Mouse (Mus musculus): ENCODE results near the gene Irf6. TPM values are rescaled to one million over a fixed set of nuclear protein-coding genes. Genes with fewer than 3 reads are reported as not detected.

Irf6 gene
- total and polyA plus RNA-seq, 3 experiments: 0.15 to 0.19 TPM; not detected in 1

DNA sequence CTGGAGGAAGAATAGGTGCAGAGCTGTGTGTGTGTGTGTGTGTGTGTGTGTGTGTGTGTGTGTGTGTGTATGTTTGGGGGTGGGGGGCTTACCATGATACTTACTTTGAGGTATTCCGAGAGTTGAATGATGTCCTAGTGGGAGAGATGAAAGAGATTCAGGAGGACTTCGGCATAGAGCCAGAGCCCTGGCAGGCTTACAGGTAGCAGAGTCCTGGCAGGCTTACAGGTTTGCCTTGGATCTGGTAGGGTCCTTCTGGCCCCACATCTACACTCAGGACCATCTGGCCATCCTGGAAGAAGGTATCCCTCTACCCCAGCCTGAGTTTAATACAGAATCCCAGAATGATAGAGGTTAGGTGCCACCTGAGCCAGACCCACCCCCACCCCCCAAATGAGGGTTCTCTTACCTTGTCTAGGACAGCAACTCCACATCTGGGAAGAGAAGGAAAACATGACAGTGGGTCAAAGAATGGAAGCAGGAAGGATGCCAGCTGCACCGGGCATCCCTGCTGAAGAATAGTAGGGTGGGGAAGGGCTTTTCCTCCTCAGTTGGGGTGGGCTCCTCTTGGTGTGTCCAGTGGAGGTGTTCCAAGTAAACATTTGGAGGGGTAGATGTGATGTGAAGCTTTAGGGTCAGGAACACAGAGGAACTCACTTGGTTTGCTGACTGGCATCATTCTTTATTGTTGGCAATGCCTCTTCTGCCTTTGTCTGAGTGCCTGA lies 41.7 kb downstream of the Irf6 start:
- no peaks in the 10 kb centered on the region for H3K9me3 ChIP-seq (replicated peaks; ENCODE audit: insufficient read depth, low read length)
- H3K27me3 ChIP-seq (ENCODE audit: control insufficient read depth in 1 of 2, insufficient read depth in 2 of 2, low read length in 2 of 2): no peaks in the 10 kb centered on the region
- H3K79me2 ChIP-seq (ENCODE audit: control insufficient read depth, insufficient read depth, low read length, poor library complexity): no peaks in the 10 kb centered on the region
- TF ChIP-seq ETS1 (IDR thresholded peaks at IDR 0.05; ENCODE audit: low read depth, low read length) (no peak), HCFC1 (IDR thresholded peaks at IDR 0.05; ENCODE audit: low read depth, low read length) (no peak), TAL1 (IDR thresholded peaks at IDR 0.05; ENCODE audit: low read length) (no peak)
- no peak overlapping the region for H3K4me3 ChIP-seq (ENCODE audit: control insufficient read depth in 1 of 2, insufficient read depth in 1 of 2, low read depth in 2 of 2, low read length in 2 of 2)
- H3K36me3 ChIP-seq (ENCODE audit: control insufficient read depth in 1 of 2, insufficient read depth in 2 of 2, low read length in 2 of 2): peaks cover 0 to 8% of the 10 kb centered on the region in 2 experiments; a peak in 1 of 4 replicates
- H3K9ac ChIP-seq (ENCODE audit: control insufficient read depth, low read depth, low read length, poor library complexity, severe bottlenecking): no peak overlapping the region
- H3K4me1 ChIP-seq (ENCODE audit: control insufficient read depth in 1 of 2, insufficient read depth in 2 of 2, low read length in 2 of 2): peaks cover 0 to 11% of the 10 kb centered on the region in 2 experiments; a peak in 3 of 4 replicates
- no peak for DNase-seq (ENCODE audit: low read depth, low spot score)
- no peak overlapping the region for H3K27ac ChIP-seq (ENCODE audit: control insufficient read depth, low read depth, low read length)

DNA sequence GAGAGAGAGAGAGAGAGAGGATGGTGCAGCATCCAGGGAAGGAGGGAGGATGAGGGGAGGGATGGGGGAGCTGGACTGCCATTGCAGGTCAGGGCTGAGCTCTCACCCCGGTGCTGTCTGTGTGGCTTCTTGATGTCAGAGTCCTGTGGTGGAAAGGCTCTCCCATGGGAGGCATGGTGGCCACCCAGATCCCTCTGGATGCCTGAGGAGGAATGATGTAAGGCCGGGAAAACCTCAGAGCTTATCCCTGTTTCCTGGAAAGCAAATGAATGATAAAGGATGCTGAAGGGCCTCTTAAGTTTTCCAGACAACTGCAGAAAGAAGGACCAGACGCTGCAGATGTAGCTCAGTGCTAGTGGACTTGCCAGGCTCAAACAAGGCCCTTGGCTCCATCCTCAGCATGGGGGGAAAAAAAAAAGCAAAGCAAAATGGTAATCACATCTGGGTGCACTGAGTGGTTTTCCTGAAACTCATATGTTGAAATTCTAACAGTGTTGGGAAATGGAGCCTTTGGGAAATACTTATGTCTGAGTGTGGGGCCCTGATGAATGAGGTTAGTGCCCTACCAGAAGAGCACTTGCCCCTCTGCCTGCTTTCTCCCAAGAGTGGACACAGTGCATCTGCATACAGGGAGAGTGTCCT lies 42.4 kb downstream of the Irf6 start:
- no peak for TF ChIP-seq USF1 (IDR thresholded peaks at IDR 0.05; ENCODE audit: low read depth, low read length)
- TF ChIP-seq NELFE (IDR thresholded peaks at IDR 0.05; ENCODE audit: low read depth, low read length): no peak
- TF ChIP-seq ZC3H11A (IDR thresholded peaks at IDR 0.05; ENCODE audit: low read depth, low read length): no peak
- TF ChIP-seq POLR2AphosphoS5 (IDR thresholded peaks at IDR 0.05; ENCODE audit: borderline replicate concordance, low read depth, low read length): no peak
- no peak for TF ChIP-seq CHD2 (IDR thresholded peaks at IDR 0.05; ENCODE audit: low read length)
- TF ChIP-seq GABPA (IDR thresholded peaks at IDR 0.05; ENCODE audit: low read depth, low read length): no peak
- TF ChIP-seq MAZ (IDR thresholded peaks at IDR 0.05; ENCODE audit: low read depth, low read length): no peak
- TF ChIP-seq ZNF384 (IDR thresholded peaks at IDR 0.05; ENCODE audit: low read depth, low read length): no peak
- H3K4me1 ChIP-seq (ENCODE audit: control insufficient read depth in 1 of 2, insufficient read depth in 2 of 2, low read length in 2 of 2): peaks cover 0 to 12% of the 10 kb centered on the region in 2 experiments; a peak in 3 of 4 replicates
- H3K9me3 ChIP-seq (replicated peaks; ENCODE audit: insufficient read depth, low read length): no peaks in the 10 kb centered on the region
- H3K9ac ChIP-seq (ENCODE audit: control insufficient read depth, low read depth, low read length, poor library complexity, severe bottlenecking): no peak overlapping the region
- H3K4me3 ChIP-seq (ENCODE audit: control insufficient read depth in 1 of 2, insufficient read depth in 1 of 2, low read depth in 2 of 2, low read length in 2 of 2): no peak overlapping the region
- H3K36me3 ChIP-seq (ENCODE audit: control insufficient read depth in 1 of 2, insufficient read depth in 2 of 2, low read length in 2 of 2): peaks cover 0 to 8% of the 10 kb centered on the region in 2 experiments; a peak in 1 of 4 replicates
- no peak overlapping the region for H3K27ac ChIP-seq (ENCODE audit: control insufficient read depth, low read depth, low read length)
- no peaks in the 10 kb centered on the region for H3K79me2 ChIP-seq (ENCODE audit: control insufficient read depth, insufficient read depth, low read length, poor library complexity)
- no peak for DNase-seq (ENCODE audit: low read depth, low spot score)
- H3K27me3 ChIP-seq (ENCODE audit: control insufficient read depth in 1 of 2, insufficient read depth in 2 of 2, low read length in 2 of 2): no peaks in the 10 kb centered on the region
